Mouse (Mus musculus) embryonic facial prominence, embryonic 14.5 days (tissue): Measurements from ENCODE around the gene Cops8. TPM values are rescaled to one million over a fixed set of nuclear protein-coding genes. Genes with fewer than 3 reads are reported as not detected.
A peak's percentile ranks its signal among the peaks of the same experiment; 100 is the strongest.

ENCODE experiments used
- ATAC-seq: fragments of 200-750 bp; cut with Nextera tagmentation; 2 replicates; pipeline ENCODE4 v1.8.0; 2017; ENCODE audit warnings: low read depth, moderate number of reproducible peaks, moderate TSS enrichment
- DNase-seq: peaks from one replicate; pipeline ENCODE4 v3.0.0-alpha.2; 2015; ENCODE audit warnings: low spot score
- H3K27ac ChIP-seq: fragments of 300-500 bp; sonication (generic); replicated peaks from 2 replicates; pipeline ENCODE4 v1.5.1; 2014; ENCODE audit warnings: low read depth, mild to moderate bottlenecking, low read length, moderate library complexity
- H3K27me3 ChIP-seq: fragments of 300-500 bp; sonication (generic); replicated peaks from 2 replicates; pipeline ENCODE4 v1.6.1; 2014; ENCODE audit warnings: low read length; ENCODE audit not compliant: control insufficient read depth, insufficient read depth
- H3K36me3 ChIP-seq: fragments of 300-500 bp; sonication (generic); 2 replicates; pipeline ENCODE4 v1.6.1; 2014; ENCODE audit warnings: low read length, mixed read lengths; ENCODE audit not compliant: control insufficient read depth, insufficient read depth
- H3K4me1 ChIP-seq: fragments of 300-500 bp; sonication (generic); 2 replicates; pipeline ENCODE4 v1.6.1; 2014; ENCODE audit warnings: antibody characterized with exemption, low read length; ENCODE audit not compliant: control insufficient read depth, insufficient read depth
- H3K4me2 ChIP-seq: fragments of 300-500 bp; sonication (generic); 2 replicates; pipeline ENCODE4 v1.6.1; 2014; ENCODE audit warnings: low read depth, mild to moderate bottlenecking, low read length, moderate library complexity, mixed read lengths
- H3K4me3 ChIP-seq: fragments of 300-500 bp; sonication (generic); 2 replicates; pipeline ENCODE4 v1.5.1; 2014; ENCODE audit warnings: low read depth, mild to moderate bottlenecking, low read length
- H3K9ac ChIP-seq: fragments of 300-500 bp; sonication (generic); 2 replicates; pipeline ENCODE4 v1.6.1; 2014; ENCODE audit warnings: low read depth, mild to moderate bottlenecking, low read length, moderate library complexity, mixed read lengths
- H3K9me3 ChIP-seq: fragments of 300-500 bp; sonication (generic); 2 replicates; pipeline ENCODE4 v1.6.1; 2016; ENCODE audit warnings: low read length; ENCODE audit not compliant: control insufficient read depth
- WGBS: fragments of 180-500 bp; shearing (Covaris S2); extraction: QIAGEN DNeasy Blood & Tissue Kit; methylation state at CpG from one replicate; pipeline ENCODE4 v1.1.7; 2014; 5-methylcytosine and 5-hydroxymethylcytosine counted together
- polyA plus RNA-seq: library from polyadenylated mRNA; unstranded; fragments of >200 nt; fragmentation: Nextera tagmentation; extraction: Ambion mirVana; gene quantifications from 2 replicates; pipeline ENCODE4 v1.2.1, GENCODE M21; 2014

Gene Cops8
- polyA plus RNA-seq, 1 experiment from 2014 or later, result 141 TPM

DNA sequence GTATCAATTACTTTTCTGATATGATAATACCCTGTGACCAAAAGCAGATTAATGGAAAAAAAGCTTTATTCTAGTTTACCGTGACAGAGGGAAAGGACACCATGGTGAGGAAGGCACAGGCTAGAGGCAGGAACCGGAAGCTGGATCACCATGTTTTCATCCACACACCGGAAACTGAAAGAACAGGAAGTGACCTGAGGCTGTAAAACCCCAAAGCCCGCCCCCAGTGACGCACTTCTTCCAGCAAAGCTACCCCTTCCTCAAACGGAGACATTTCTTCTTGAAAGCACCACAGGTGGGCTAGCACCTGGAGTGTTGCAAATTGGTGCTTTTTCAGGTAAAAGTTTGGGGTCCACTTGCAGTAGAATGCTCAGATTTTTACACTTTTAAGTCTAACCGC, 20.1 kb upstream of the Cops8 start:
- Histone ChIP-seq H3K27ac (no peak overlapping the region), H3K27me3 (no peaks in the 10 kb centered on the region), H3K4me2 (no peak overlapping the region), H3K9me3 (no peaks in the 10 kb centered on the region), H3K4me3 (no peak overlapping the region), H3K9ac (no peak overlapping the region), H3K36me3 (no peaks in the 10 kb centered on the region), H3K4me1 (peaks cover 13% of the 10 kb centered on the region; the same call in 1 of the 2 replicates)
- ATAC-seq (no peak), DNase-seq (no peak)
- WGBS, result 70% methylated on average over 7 of the region's 7 CpGs

GRCm38 (mm10) chr1:90588021-90588734, 14.6 kb upstream of the Cops8 start:
- Histone ChIP-seq H3K36me3 (no peaks in the 10 kb centered on the region), H3K9me3 (no peaks in the 10 kb centered on the region), H3K9ac (no peak overlapping the region), H3K27me3 (no peaks in the 10 kb centered on the region), H3K4me1 (peaks cover 3% of the 10 kb centered on the region; the same call in 1 of the 2 replicates), H3K27ac (no peak overlapping the region), H3K4me2 (no peak overlapping the region), H3K4me3 (no peak overlapping the region)
- 56% methylated on average over 9 of the region's 9 CpGs for WGBS
- ATAC-seq (peak; percentile 81), DNase-seq (peak; percentile 94)

GRCm38 (mm10) chr1:90590797-90591196, 12.0 kb upstream of the Cops8 start:
- Histone ChIP-seq H3K27ac (no peak overlapping the region), H3K9ac (no peak overlapping the region), H3K9me3 (no peaks in the 10 kb centered on the region), H3K4me2 (no peak overlapping the region), H3K27me3 (no peaks in the 10 kb centered on the region; the same call in 1 of the 2 replicates), H3K4me1 (peaks cover 3% of the 10 kb centered on the region; the same call in 1 of the 2 replicates), H3K4me3 (no peak overlapping the region), H3K36me3 (no peaks in the 10 kb centered on the region)
- ATAC-seq, result peak; percentile 37; the same call in 1 of the 2 replicates
- peak; percentile 79 for DNase-seq
- 19% methylated on average over 2 of the region's 2 CpGs for WGBS

GRCm38 (mm10) chr1:90592784-90593183, 10.0 kb upstream of the Cops8 start:
- H3K4me1 ChIP-seq, result peaks cover 2% of the 10 kb centered on the region; the same call in 1 of the 2 replicates
- no peaks in the 10 kb centered on the region for H3K36me3 ChIP-seq
- H3K4me3 ChIP-seq, result no peak overlapping the region
- no peaks in the 10 kb centered on the region for H3K9me3 ChIP-seq
- ATAC-seq (peak; percentile 60), DNase-seq (peak; percentile 72)
- H3K27me3 ChIP-seq, result no peaks in the 10 kb centered on the region; the same call in 1 of the 2 replicates
- 21% methylated on average over 6 of the region's 6 CpGs for WGBS
- no peak overlapping the region for H3K4me2 ChIP-seq
- no peak overlapping the region for H3K9ac ChIP-seq
- H3K27ac ChIP-seq, result no peak overlapping the region

DNA sequence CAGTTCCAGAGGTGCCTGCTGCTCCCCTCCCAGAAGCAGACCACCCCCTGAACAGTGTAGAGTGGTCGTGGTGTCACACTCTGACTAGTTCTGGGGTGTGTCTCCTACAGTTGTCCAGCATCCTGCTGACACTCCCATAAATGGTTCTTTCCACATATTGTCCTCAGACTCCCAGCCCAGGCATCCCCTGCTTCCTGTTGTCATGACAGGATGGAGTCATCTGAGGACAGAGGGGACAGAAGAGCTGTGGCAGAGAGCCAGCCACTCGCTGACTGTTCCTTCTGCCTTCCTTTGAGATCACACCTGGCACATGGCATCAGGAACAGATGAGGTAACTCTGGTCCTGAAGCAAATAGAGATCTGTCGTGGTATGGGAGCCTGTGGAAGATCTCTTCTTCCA, 3.6 kb upstream of the Cops8 start:
- no peak for ATAC-seq
- H3K9me3 ChIP-seq, result no peaks in the 10 kb centered on the region
- no peaks in the 10 kb centered on the region for H3K27me3 ChIP-seq
- 49% methylated on average over 3 of the region's 3 CpGs for WGBS
- DNase-seq, result no peak
- H3K36me3 ChIP-seq, result no peaks in the 10 kb centered on the region
- no peak overlapping the region for H3K4me3 ChIP-seq
- H3K4me1 ChIP-seq, result 0 out of 2 replicates have a peak, but pooled peaks cover 2% of the 10 kb centered on the region
- H3K9ac ChIP-seq, result no peak overlapping the region
- no peak overlapping the region for H3K4me2 ChIP-seq
- H3K27ac ChIP-seq, result no peak overlapping the region

- DNase-seq (no peak), ATAC-seq (no peak)
- no peak overlapping the region for H3K9ac ChIP-seq
- no peak overlapping the region for H3K4me2 ChIP-seq
- H3K4me1 ChIP-seq, result 0 out of 2 replicates have a peak, but pooled peaks cover 3% of the 10 kb centered on the region
- H3K27ac ChIP-seq, result no peak overlapping the region
- H3K36me3 ChIP-seq, result peaks cover 8% of the 10 kb centered on the region
- no peaks in the 10 kb centered on the region for H3K27me3 ChIP-seq
- H3K9me3 ChIP-seq, result no peaks in the 10 kb centered on the region
- no peak overlapping the region for H3K4me3 ChIP-seq
- WGBS, result 69% methylated on average over 3 of the region's 3 CpGs
Observed at GRCm38 (mm10) chr1:90601096-90601495, 1.7 kb upstream of the Cops8 start.

- WGBS, result under 1% methylated on average over 26 of the region's 26 CpGs
- peak overlapping the region; percentile 92 for H3K9ac ChIP-seq
- H3K4me2 ChIP-seq, result peak overlapping the region; percentile 66
- peak overlapping the region; percentile 77; the same call in 1 of the 2 replicates for H3K27ac ChIP-seq
- ATAC-seq, result peak; percentile 48
- no peaks in the 10 kb centered on the region for H3K27me3 ChIP-seq
- H3K4me3 ChIP-seq, result peak overlapping the region; percentile 88
- peaks cover 33% of the 10 kb centered on the region for H3K36me3 ChIP-seq
- DNase-seq, result no peak
- no peaks in the 10 kb centered on the region for H3K9me3 ChIP-seq
- 0 out of 2 replicates have a peak, but pooled peaks cover 3% of the 10 kb centered on the region for H3K4me1 ChIP-seq
Observed at GRCm38 (mm10) chr1:90603561-90603887, 743 bp downstream of the Cops8 start.

GRCm38 (mm10) chr1:90609363-90609762, 6.6 kb downstream of the Cops8 start:
- Histone ChIP-seq H3K4me3 (no peak overlapping the region), H3K27me3 (no peaks in the 10 kb centered on the region), H3K4me2 (no peak overlapping the region), H3K9ac (no peak overlapping the region), H3K9me3 (no peaks in the 10 kb centered on the region), H3K27ac (no peak overlapping the region), H3K36me3 (peaks cover 88% of the 10 kb centered on the region), H3K4me1 (no peaks in the 10 kb centered on the region)
- DNase-seq (no peak), ATAC-seq (no peak)
- WGBS, result 91% methylated on average over 5 of the region's 5 CpGs

DNA sequence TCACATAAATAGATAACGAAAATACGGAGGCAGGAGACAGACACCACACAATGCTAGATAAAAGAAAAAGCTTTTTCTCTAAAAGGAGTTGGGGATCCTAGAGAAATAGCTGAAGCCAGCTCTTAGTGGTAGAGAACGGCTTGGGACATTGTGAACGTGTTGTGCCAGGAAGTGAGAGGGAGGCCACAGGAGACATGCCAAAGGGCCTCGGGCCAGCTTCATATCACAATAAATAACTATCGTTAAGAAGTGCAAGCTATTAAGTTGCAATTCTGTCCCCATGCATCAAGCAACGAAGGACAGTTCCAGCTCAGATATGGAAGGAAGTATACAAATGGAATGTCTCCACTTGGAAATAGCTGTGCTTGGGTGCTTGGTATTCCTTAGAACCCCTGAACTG, 14.5 kb downstream of the Cops8 start:
- DNase-seq (no peak), ATAC-seq (no peak)
- peaks cover 25% of the 10 kb centered on the region for H3K36me3 ChIP-seq
- H3K4me1 ChIP-seq, result no peaks in the 10 kb centered on the region
- H3K27me3 ChIP-seq, result no peaks in the 10 kb centered on the region
- H3K4me2 ChIP-seq, result no peak overlapping the region
- H3K27ac ChIP-seq, result no peak overlapping the region
- H3K9me3 ChIP-seq, result no peaks in the 10 kb centered on the region
- H3K4me3 ChIP-seq, result no peak overlapping the region
- H3K9ac ChIP-seq, result no peak overlapping the region
- WGBS, result 85% methylated on average over 7 of the region's 7 CpGs
